Mouse (Mus musculus) intestine, embryonic 14.5 days (tissue): Measurements from ENCODE around the gene C1qtnf1. TPM values are rescaled to one million over a fixed set of nuclear protein-coding genes. Genes with fewer than 3 reads are reported as not detected.

Experiments used
- ATAC-seq: fragments of 200-750 bp; cut with Nextera tagmentation; replicated peaks from 2 replicates; pipeline ENCODE4 v1.8.0; 2017; ENCODE audit warnings: low read depth, moderate number of reproducible peaks, moderate TSS enrichment, moderate library complexity; ENCODE audit not compliant: low FRiP score, low TSS enrichment
- DNase-seq: peaks from one replicate; pipeline ENCODE4 v3.0.0-alpha.2; 2018; ENCODE audit warnings: low spot score
- H3K27ac ChIP-seq: fragments of 300-500 bp; sonication (generic); 2 replicates; pipeline ENCODE4 v1.5.1; 2014; ENCODE audit warnings: low read depth, mild to moderate bottlenecking, control low read depth
- H3K27me3 ChIP-seq: fragments of 300-500 bp; sonication (generic); replicated peaks from 2 replicates; pipeline ENCODE4 v1.6.1; 2014; ENCODE audit warnings: low read length, control low read depth; ENCODE audit not compliant: control insufficient read depth, insufficient read depth
- H3K36me3 ChIP-seq: fragments of 300-500 bp; sonication (generic); 2 replicates; pipeline ENCODE4 v1.6.1; 2014; ENCODE audit warnings: low read length, control low read depth; ENCODE audit not compliant: control insufficient read depth, insufficient read depth
- H3K4me1 ChIP-seq: fragments of 300-500 bp; sonication (generic); replicated peaks from 2 replicates; pipeline ENCODE4 v1.6.1; 2014; ENCODE audit warnings: low read length, control low read depth, mixed read lengths; ENCODE audit not compliant: control insufficient read depth, insufficient read depth
- H3K4me2 ChIP-seq: fragments of 300-500 bp; sonication (generic); 2 replicates; pipeline ENCODE4 v1.6.1; 2014; ENCODE audit warnings: low read length
- H3K4me3 ChIP-seq: fragments of 300-500 bp; sonication (generic); 2 replicates; pipeline ENCODE4 v1.5.1; 2014; ENCODE audit warnings: low read depth, low read length, control low read depth, mixed read lengths
- H3K9ac ChIP-seq: fragments of 300-500 bp; sonication (generic); 2 replicates; pipeline ENCODE4 v1.6.1; 2014; ENCODE audit warnings: mild to moderate bottlenecking, low read length
- H3K9me3 ChIP-seq: fragments of 300-500 bp; sonication (generic); 2 replicates; pipeline ENCODE4 v1.6.1; 2016; ENCODE audit warnings: low read length, control low read depth; ENCODE audit not compliant: control insufficient read depth
- WGBS: fragments of 180-500 bp; shearing (Covaris S2); extraction: QIAGEN DNeasy Blood & Tissue Kit; methylation state at CpG from one replicate; pipeline ENCODE4 v1.1.7; 2014; 5-methylcytosine and 5-hydroxymethylcytosine counted together
- polyA plus RNA-seq: library from polyadenylated mRNA; unstranded; fragments of >200 nt; fragmentation: Nextera tagmentation; extraction: Ambion mirVana; gene quantifications from 2 replicates; pipeline ENCODE4 v1.2.1, GENCODE M21; 2014

The C1qtnf1 gene
- polyA plus RNA-seq, 1 experiment from 2014 or later: 7.1 TPM

- DNase-seq: no peak
- H3K27ac ChIP-seq: no peak overlapping the region
Observed at GRCm38 (mm10) chr11:118479776-118480175, 51.8 kb downstream of the C1qtnf1 start.

GRCm38 (mm10) chr11:118481231-118481630 lies 53.2 kb downstream of the C1qtnf1 start:
- 83% methylated on average over 11 of the region's 11 CpGs for WGBS
- peaks cover 27% of the 10 kb centered on the region for H3K36me3 ChIP-seq

More at GRCm38 (mm10) chr11:118479776-118480175, 51.8 kb downstream of the C1qtnf1 start:
- no peak for ATAC-seq
- Histone ChIP-seq H3K36me3 (peaks cover 20% of the 10 kb centered on the region), H3K4me2 (no peak overlapping the region), H3K9me3 (no peaks in the 10 kb centered on the region), H3K9ac (no peak overlapping the region), H3K4me1 (peaks cover 4% of the 10 kb centered on the region; the same call in 1 of the 2 replicates), H3K27me3 (no peaks in the 10 kb centered on the region), H3K4me3 (no peak overlapping the region)
- WGBS: 80% methylated on average over 12 of the region's 12 CpGs

GRCm38 (mm10) chr11:118481751-118482150 lies 53.7 kb downstream of the C1qtnf1 start:
- Histone ChIP-seq H3K4me2 (no peak overlapping the region), H3K36me3 (peaks cover 28% of the 10 kb centered on the region), H3K4me3 (no peak overlapping the region), H3K27me3 (no peaks in the 10 kb centered on the region), H3K9me3 (no peaks in the 10 kb centered on the region), H3K4me1 (peaks cover 4% of the 10 kb centered on the region; the same call in 1 of the 2 replicates), H3K27ac (no peak overlapping the region), H3K9ac (no peak overlapping the region)
- ATAC-seq (no peak), DNase-seq (no peak)
- WGBS: 73% methylated on average over 14 of the region's 14 CpGs

More at GRCm38 (mm10) chr11:118481231-118481630, 53.2 kb downstream of the C1qtnf1 start:
- Histone ChIP-seq H3K27ac (no peak overlapping the region), H3K9ac (no peak overlapping the region), H3K4me2 (no peak overlapping the region), H3K4me3 (no peak overlapping the region), H3K4me1 (peaks cover 4% of the 10 kb centered on the region; the same call in 1 of the 2 replicates), H3K27me3 (no peaks in the 10 kb centered on the region), H3K9me3 (no peaks in the 10 kb centered on the region)
- ATAC-seq: no peak
- DNase-seq: no peak

GRCm38 (mm10) chr11:118484169-118484568 lies 56.2 kb downstream of the C1qtnf1 start:
- Histone ChIP-seq H3K36me3 (peaks cover 33% of the 10 kb centered on the region), H3K9ac (no peak overlapping the region), H3K27me3 (no peaks in the 10 kb centered on the region), H3K9me3 (no peaks in the 10 kb centered on the region), H3K27ac (no peak overlapping the region), H3K4me1 (no peaks in the 10 kb centered on the region), H3K4me3 (no peak overlapping the region), H3K4me2 (no peak overlapping the region)
- DNase-seq (no peak), ATAC-seq (no peak)
- 79% methylated on average over 8 of the region's 8 CpGs for WGBS

- no peaks in the 10 kb centered on the region for H3K27me3 ChIP-seq
- H3K27ac ChIP-seq: no peak overlapping the region
- WGBS: 82% methylated on average over 11 of the region's 11 CpGs
- H3K36me3 ChIP-seq: peaks cover 33% of the 10 kb centered on the region
- H3K4me3 ChIP-seq: no peak overlapping the region
- H3K4me2 ChIP-seq: no peak overlapping the region
- DNase-seq (no peak), ATAC-seq (no peak)
- H3K9me3 ChIP-seq: no peaks in the 10 kb centered on the region
- H3K4me1 ChIP-seq: no peaks in the 10 kb centered on the region
- no peak overlapping the region for H3K9ac ChIP-seq
Observed at GRCm38 (mm10) chr11:118485338-118485737, 57.3 kb downstream of the C1qtnf1 start.

- DNase-seq: no peak
- Histone ChIP-seq H3K36me3 (peaks cover 33% of the 10 kb centered on the region), H3K9me3 (no peaks in the 10 kb centered on the region), H3K27me3 (no peaks in the 10 kb centered on the region), H3K4me3 (no peak overlapping the region), H3K4me2 (no peak overlapping the region), H3K4me1 (no peaks in the 10 kb centered on the region), H3K9ac (no peak overlapping the region), H3K27ac (no peak overlapping the region)
- no peak for ATAC-seq
- 89% methylated on average over 3 of the region's 3 CpGs for WGBS
Observed at GRCm38 (mm10) chr11:118485780-118486179, 57.8 kb downstream of the C1qtnf1 start.

- DNase-seq: no peak
- no peak for ATAC-seq
- H3K4me3 ChIP-seq: no peak overlapping the region
- H3K27me3 ChIP-seq: no peaks in the 10 kb centered on the region
- H3K36me3 ChIP-seq: peaks cover 33% of the 10 kb centered on the region
- H3K4me2 ChIP-seq: no peak overlapping the region
- WGBS: 92% methylated on average over 6 of the region's 6 CpGs
- H3K9ac ChIP-seq: no peak overlapping the region
- no peaks in the 10 kb centered on the region for H3K4me1 ChIP-seq
- no peaks in the 10 kb centered on the region for H3K9me3 ChIP-seq
- no peak overlapping the region for H3K27ac ChIP-seq
Observed at GRCm38 (mm10) chr11:118486281-118486680, 58.3 kb downstream of the C1qtnf1 start.

- H3K4me2 ChIP-seq: no peak overlapping the region
- H3K36me3 ChIP-seq: peaks cover 30% of the 10 kb centered on the region
- H3K4me1 ChIP-seq: no peaks in the 10 kb centered on the region
- no peaks in the 10 kb centered on the region for H3K27me3 ChIP-seq
- no peak overlapping the region for H3K4me3 ChIP-seq
- H3K27ac ChIP-seq: no peak overlapping the region
- DNase-seq: no peak
- no peak for ATAC-seq
- H3K9me3 ChIP-seq: no peaks in the 10 kb centered on the region
- no peak overlapping the region for H3K9ac ChIP-seq
- 80% methylated on average over 29 of the region's 29 CpGs for WGBS
Observed at GRCm38 (mm10) chr11:118486881-118487772, 59.1 kb downstream of the C1qtnf1 start.
